Mouse (Mus musculus): Measurements from ENCODE around the gene Gm20538. TPM values are rescaled to one million over a fixed set of nuclear protein-coding genes. Genes with fewer than 3 reads are reported as not detected.

Gm20538 gene
- polyA plus RNA-seq, 1 experiment, result not detected

- no peak for TF ChIP-seq CTCF (IDR thresholded peaks at IDR 0.05; ENCODE audit: insufficient read depth, low read length)
- H3K4me1 ChIP-seq (ENCODE audit: control insufficient read depth, insufficient read depth, low read length), result peaks cover 2% of the 10 kb centered on the region; the same call in 1 of the 2 replicates
- 43% methylated on average over 7 of the region's 7 CpGs for WGBS
- DNase-seq, result no peak
- H3K4me3 ChIP-seq (replicated peaks; ENCODE audit: extremely low read depth, low read depth, low read length), result no peak overlapping the region
Observed at GRCm38 (mm10) chr19:44513921-44514482, 38.6 kb downstream of the Gm20538 start.

- no peak for DNase-seq
- no peak for TF ChIP-seq CTCF (IDR thresholded peaks at IDR 0.05; ENCODE audit: insufficient read depth, low read length)
- no peak for TF ChIP-seq POLR2A (IDR thresholded peaks at IDR 0.05; ENCODE audit: borderline replicate concordance, extremely low read depth, low read depth, low read length)
- Histone ChIP-seq H3K4me3 (replicated peaks; ENCODE audit: extremely low read depth, low read depth, low read length) (no peak overlapping the region), H3K4me1 (ENCODE audit: control insufficient read depth, insufficient read depth, low read length) (peaks cover 2% of the 10 kb centered on the region; the same call in 1 of the 2 replicates)
- WGBS, result 45% methylated on average over 11 of the region's 11 CpGs
Observed at GRCm38 (mm10) chr19:44513054-44513833, 39.4 kb downstream of the Gm20538 start.

- no peak for DNase-seq
- 60% methylated on average over 5 of the region's 5 CpGs for WGBS
- Histone ChIP-seq H3K4me1 (ENCODE audit: control insufficient read depth, insufficient read depth, low read length) (peaks cover 2% of the 10 kb centered on the region; the same call in 1 of the 2 replicates), H3K4me3 (replicated peaks; ENCODE audit: extremely low read depth, low read depth, low read length) (no peak overlapping the region)
- no peak for TF ChIP-seq CTCF (IDR thresholded peaks at IDR 0.05; ENCODE audit: insufficient read depth, low read length)
- TF ChIP-seq POLR2A (IDR thresholded peaks at IDR 0.05; ENCODE audit: borderline replicate concordance, extremely low read depth, low read depth, low read length), result no peak
Observed at GRCm38 (mm10) chr19:44512601-44513000, 40.0 kb downstream of the Gm20538 start.

GRCm38 (mm10) chr19:44511451-44512231 lies 41.0 kb downstream of the Gm20538 start:
- Histone ChIP-seq H3K4me3 (replicated peaks; ENCODE audit: extremely low read depth, low read depth, low read length) (no peak overlapping the region), H3K4me1 (ENCODE audit: control insufficient read depth, insufficient read depth, low read length) (peaks cover 2% of the 10 kb centered on the region; the same call in 1 of the 2 replicates)
- no peak for TF ChIP-seq CTCF (IDR thresholded peaks at IDR 0.05; ENCODE audit: insufficient read depth, low read length)
- no peak for TF ChIP-seq POLR2A (IDR thresholded peaks at IDR 0.05; ENCODE audit: borderline replicate concordance, extremely low read depth, low read depth, low read length)
- 3% methylated on average over 66 of the region's 66 CpGs for WGBS
- DNase-seq, result no peak

- 6% methylated on average over 12 of the region's 12 CpGs for WGBS
- no peak overlapping the region for H3K4me3 ChIP-seq (replicated peaks; ENCODE audit: extremely low read depth, low read depth, low read length)
- no peak for DNase-seq
- H3K4me1 ChIP-seq (ENCODE audit: control insufficient read depth, insufficient read depth, low read length), result peaks cover 2% of the 10 kb centered on the region; the same call in 1 of the 2 replicates
- no peak for TF ChIP-seq POLR2A (IDR thresholded peaks at IDR 0.05; ENCODE audit: borderline replicate concordance, extremely low read depth, low read depth, low read length)
- TF ChIP-seq CTCF (IDR thresholded peaks at IDR 0.05; ENCODE audit: insufficient read depth, low read length), result no peak
Observed at GRCm38 (mm10) chr19:44510534-44511175, 42.0 kb downstream of the Gm20538 start.

GRCm38 (mm10) chr19:44502741-44503140 lies 49.9 kb downstream of the Gm20538 start:
- Histone ChIP-seq H3K4me1 (ENCODE audit: control insufficient read depth, insufficient read depth, low read length) (no peaks in the 10 kb centered on the region), H3K4me3 (replicated peaks; ENCODE audit: extremely low read depth, low read depth, low read length) (no peak overlapping the region)
- TF ChIP-seq POLR2A (IDR thresholded peaks at IDR 0.05; ENCODE audit: borderline replicate concordance, extremely low read depth, low read depth, low read length) (no peak), CTCF (IDR thresholded peaks at IDR 0.05; ENCODE audit: insufficient read depth, low read length) (no peak)
- DNase-seq, result no peak
- WGBS, result 55% methylated on average over 4 of the region's 4 CpGs

- Histone ChIP-seq H3K4me3 (replicated peaks; ENCODE audit: extremely low read depth, low read depth, low read length) (no peak overlapping the region), H3K4me1 (ENCODE audit: control insufficient read depth, insufficient read depth, low read length) (no peaks in the 10 kb centered on the region)
- 76% methylated on average over 6 of the region's 6 CpGs for WGBS
- DNase-seq, result no peak
- no peak for TF ChIP-seq CTCF (IDR thresholded peaks at IDR 0.05; ENCODE audit: insufficient read depth, low read length)
- no peak for TF ChIP-seq POLR2A (IDR thresholded peaks at IDR 0.05; ENCODE audit: borderline replicate concordance, extremely low read depth, low read depth, low read length)
Observed at GRCm38 (mm10) chr19:44501925-44502324, 50.7 kb downstream of the Gm20538 start.

GRCm38 (mm10) chr19:44500240-44500639 lies 52.4 kb downstream of the Gm20538 start:
- H3K4me3 ChIP-seq (replicated peaks; ENCODE audit: extremely low read depth, low read depth, low read length), result no peak overlapping the region
- no peaks in the 10 kb centered on the region for H3K4me1 ChIP-seq (ENCODE audit: control insufficient read depth, insufficient read depth, low read length)
- 57% methylated on average over 5 of the region's 5 CpGs for WGBS
- TF ChIP-seq CTCF (IDR thresholded peaks at IDR 0.05; ENCODE audit: insufficient read depth, low read length) (no peak), POLR2A (IDR thresholded peaks at IDR 0.05; ENCODE audit: borderline replicate concordance, extremely low read depth, low read depth, low read length) (no peak)
- no peak for DNase-seq

- TF ChIP-seq POLR2A (IDR thresholded peaks at IDR 0.05; ENCODE audit: borderline replicate concordance, extremely low read depth, low read depth, low read length), result no peak
- TF ChIP-seq CTCF (IDR thresholded peaks at IDR 0.05; ENCODE audit: insufficient read depth, low read length), result no peak
- H3K4me3 ChIP-seq (replicated peaks; ENCODE audit: extremely low read depth, low read depth, low read length), result no peak overlapping the region
- H3K4me1 ChIP-seq (ENCODE audit: control insufficient read depth, insufficient read depth, low read length), result no peaks in the 10 kb centered on the region
- WGBS, result 56% methylated on average over 6 of the region's 6 CpGs
- no peak for DNase-seq
Observed at GRCm38 (mm10) chr19:44498936-44499335, 53.7 kb downstream of the Gm20538 start.

Data from lung, adult 2 months (tissue).